Mouse (Mus musculus) spleen, adult 2 months (tissue): ENCODE measurements around the gene Olfr588-ps1. TPM values are rescaled to one million over a fixed set of nuclear protein-coding genes. Genes with fewer than 3 reads are reported as not detected.

Source experiments
- polyA plus RNA-seq: library from polyadenylated mRNA; depleted of rRNA; stranded (reverse); fragments of >200 nt; gene quantifications from 2 replicates; pipeline ENCODE4 v1.2.3, GENCODE M21; 2012; rRNA removed

Gene Olfr588-ps1
- polyA plus RNA-seq, 1 experiment: not detected

Other genes with a start within 250 kb of the Olfr588-ps1 start
- not detected in 2 replicates for gene Olfr569, start 250.0 kb upstream of the Olfr588-ps1 start, polyA plus RNA-seq
- not detected in 2 replicates for gene Olfr570, start 246.3 kb upstream of the Olfr588-ps1 start, polyA plus RNA-seq
- not detected in 2 replicates for gene Olfr571, start 223.3 kb upstream of the Olfr588-ps1 start, polyA plus RNA-seq
- gene Olfr572, start 216.5 kb upstream of the Olfr588-ps1 start, polyA plus RNA-seq: not detected in 2 replicates
- not detected in 2 replicates for gene Olfr573-ps1, start 198.3 kb upstream of the Olfr588-ps1 start, polyA plus RNA-seq
- not detected in 2 replicates for gene Olfr574, start 192.4 kb upstream of the Olfr588-ps1 start, polyA plus RNA-seq
- gene Olfr575, start 182.1 kb upstream of the Olfr588-ps1 start, polyA plus RNA-seq: not detected in 2 replicates
- gene Olfr576, start 178.2 kb upstream of the Olfr588-ps1 start, polyA plus RNA-seq: not detected in 2 replicates
- not detected in 2 replicates for gene Olfr577, start 164.9 kb upstream of the Olfr588-ps1 start, polyA plus RNA-seq
- gene Olfr578, start 151.6 kb upstream of the Olfr588-ps1 start, polyA plus RNA-seq: not detected in 2 replicates
- gene Olfr582, start 102.9 kb upstream of the Olfr588-ps1 start, polyA plus RNA-seq: not detected in 2 replicates
- gene Olfr583, start 89.6 kb upstream of the Olfr588-ps1 start, polyA plus RNA-seq: not detected in 2 replicates
- not detected in 2 replicates for gene Olfr584, start 59.0 kb upstream of the Olfr588-ps1 start, polyA plus RNA-seq
- gene Olfr585, start 43.2 kb upstream of the Olfr588-ps1 start, polyA plus RNA-seq: not detected in 2 replicates
- not detected in 2 replicates for gene Olfr586, start 15.2 kb upstream of the Olfr588-ps1 start, polyA plus RNA-seq
- gene Olfr589, start 15.5 kb downstream of the Olfr588-ps1 start, polyA plus RNA-seq: not detected in 2 replicates
- not detected in 2 replicates for gene Olfr591, start 37.5 kb downstream of the Olfr588-ps1 start, polyA plus RNA-seq
- gene Olfr592, start 43.9 kb downstream of the Olfr588-ps1 start, polyA plus RNA-seq: not detected in 2 replicates
- gene Olfr593, start 71.0 kb downstream of the Olfr588-ps1 start, polyA plus RNA-seq: not detected in 2 replicates
- not detected in 2 replicates for gene Olfr594, start 76.1 kb downstream of the Olfr588-ps1 start, polyA plus RNA-seq
- not detected in 2 replicates for gene Usp17ld, start 111.6 kb downstream of the Olfr588-ps1 start, polyA plus RNA-seq
- gene Olfr596, start 164.8 kb downstream of the Olfr588-ps1 start, polyA plus RNA-seq: not detected in 2 replicates
- gene Olfr597, start 175.4 kb downstream of the Olfr588-ps1 start, polyA plus RNA-seq: not detected in 2 replicates
- gene Olfr598, start 182.7 kb downstream of the Olfr588-ps1 start, polyA plus RNA-seq: not detected in 2 replicates
- not detected in 2 replicates for gene Olfr599, start 195.0 kb downstream of the Olfr588-ps1 start, polyA plus RNA-seq
- not detected in 2 replicates for gene Olfr600, start 208.8 kb downstream of the Olfr588-ps1 start, polyA plus RNA-seq
- gene Olfr601, start 221.8 kb downstream of the Olfr588-ps1 start, polyA plus RNA-seq: not detected in 2 replicates
- gene Olfr603, start 245.3 kb downstream of the Olfr588-ps1 start, polyA plus RNA-seq: not detected in 2 replicates